Mouse (Mus musculus): ENCODE measurements around the gene Cenpf. TPM values are rescaled to one million over a fixed set of nuclear protein-coding genes. Genes with fewer than 3 reads are reported as not detected.

Gene Cenpf
- polyA plus RNA-seq, 1 experiment, result 15.7 TPM

- H3K4me3 ChIP-seq (ENCODE audit: insufficient read depth, low read length), result no peak overlapping the region
- no peak overlapping the region for H3K27ac ChIP-seq (ENCODE audit: insufficient read depth, low read depth, low read length)
- H3K4me1 ChIP-seq (ENCODE audit: control insufficient read depth, insufficient read depth, low read length), result no peaks in the 10 kb centered on the region
- no peak for TF ChIP-seq POLR2A (IDR thresholded peaks at IDR 0.05; ENCODE audit: borderline replicate concordance, low read depth, low read length)
- TF ChIP-seq CTCF (IDR thresholded peaks at IDR 0.05; ENCODE audit: low read depth, low read length), result no peak
These were observed 29.7 kb upstream of the Cenpf start for GRCm38 (mm10) chr1:189717546-189717945.

DNA sequence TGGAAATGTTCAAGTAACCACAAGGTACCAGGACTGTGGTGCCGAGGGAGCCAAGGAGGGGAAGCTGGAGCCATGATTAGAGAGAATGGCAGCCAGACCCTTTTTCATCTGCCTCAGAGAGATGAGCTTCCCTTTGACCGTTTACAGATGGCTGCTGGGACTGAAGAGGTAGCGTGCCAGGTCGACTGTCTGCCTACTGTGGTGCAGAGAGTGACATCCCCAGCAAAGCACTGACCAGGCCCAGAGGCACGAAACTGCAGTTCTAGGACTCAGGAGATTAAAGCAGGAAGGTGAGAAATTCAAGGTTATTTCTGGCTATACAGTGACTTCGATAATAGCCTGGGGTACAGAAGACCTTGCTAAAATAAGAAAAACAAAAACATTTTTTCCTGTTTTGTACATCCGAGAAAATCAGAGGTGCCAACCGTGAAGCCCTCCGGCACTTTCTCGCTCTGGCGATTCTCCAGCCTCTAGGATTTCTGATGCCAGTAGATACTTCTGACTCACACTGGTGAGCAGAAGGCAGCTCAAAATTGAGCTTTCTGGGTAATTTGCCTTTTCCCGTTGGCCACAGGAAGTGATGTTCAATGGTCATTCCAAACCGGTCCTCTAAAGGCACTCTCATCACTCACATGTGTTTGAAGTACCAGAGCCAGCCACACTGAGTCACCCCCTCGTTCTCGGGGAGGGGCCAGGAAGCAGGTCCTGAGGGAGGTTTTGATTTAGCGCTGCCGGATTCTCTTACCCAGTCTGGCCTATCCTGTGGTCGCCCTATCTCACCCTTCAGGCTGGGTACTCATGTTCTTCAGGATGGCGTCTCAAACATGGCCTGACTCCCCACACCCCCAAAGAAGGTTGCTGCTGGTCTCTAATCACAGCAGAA is 28.3 kb upstream of the Cenpf start:
- H3K4me1 ChIP-seq (ENCODE audit: control insufficient read depth, insufficient read depth, low read length), result no peaks in the 10 kb centered on the region
- no peak overlapping the region for H3K4me3 ChIP-seq (ENCODE audit: insufficient read depth, low read length)
- TF ChIP-seq CTCF (IDR thresholded peaks at IDR 0.05; ENCODE audit: low read depth, low read length) (no peak), POLR2A (IDR thresholded peaks at IDR 0.05; ENCODE audit: borderline replicate concordance, low read depth, low read length) (no peak)
- no peak overlapping the region for H3K27ac ChIP-seq (ENCODE audit: insufficient read depth, low read depth, low read length)

DNA sequence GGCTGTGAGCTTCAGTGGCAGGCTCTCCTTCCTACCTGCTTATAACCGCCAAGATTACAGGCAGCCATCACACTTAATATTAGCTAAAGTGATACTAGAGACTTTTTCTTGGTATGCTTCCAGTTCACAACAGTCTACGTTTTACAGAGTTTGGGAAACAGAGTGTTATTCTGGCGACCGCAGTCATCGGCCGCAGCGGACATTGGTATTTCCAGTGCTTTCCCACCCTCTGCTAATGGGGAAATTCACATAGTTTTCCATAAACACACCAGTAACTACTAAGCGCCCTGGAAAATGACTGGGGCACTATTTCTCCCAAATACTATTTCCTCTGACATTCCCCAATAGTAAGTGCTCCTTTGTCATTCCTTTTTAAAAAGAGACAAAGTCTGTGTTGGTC is 21.1 kb upstream of the Cenpf start:
- TF ChIP-seq CTCF (IDR thresholded peaks at IDR 0.05; ENCODE audit: low read depth, low read length), result no peak
- no peak for TF ChIP-seq POLR2A (IDR thresholded peaks at IDR 0.05; ENCODE audit: borderline replicate concordance, low read depth, low read length)
- Histone ChIP-seq H3K27ac (ENCODE audit: insufficient read depth, low read depth, low read length) (no peak overlapping the region), H3K4me1 (ENCODE audit: control insufficient read depth, insufficient read depth, low read length) (peaks cover 7% of the 10 kb centered on the region; the same call in 1 of the 2 replicates), H3K4me3 (ENCODE audit: insufficient read depth, low read length) (no peak overlapping the region)

DNA sequence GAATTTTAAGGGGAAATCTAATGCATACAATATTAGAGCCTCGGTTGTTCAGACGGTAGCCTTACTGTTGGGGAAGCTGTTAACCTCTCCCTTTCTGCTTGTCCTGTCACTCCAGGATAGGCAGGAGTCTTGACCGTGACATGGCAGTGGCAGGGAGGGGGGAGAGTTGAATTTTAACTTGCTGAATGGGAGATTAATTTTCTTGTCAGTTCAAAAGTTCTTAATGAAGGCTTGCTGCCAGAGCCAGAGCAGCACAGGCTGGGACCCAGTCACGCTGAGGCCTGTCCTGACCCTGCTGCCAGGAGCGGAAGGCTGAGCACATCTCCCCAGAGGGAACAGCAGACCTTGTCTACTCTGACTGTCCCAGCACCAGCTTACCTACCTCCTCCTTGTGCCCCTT is 19.5 kb upstream of the Cenpf start:
- Histone ChIP-seq H3K4me1 (ENCODE audit: control insufficient read depth, insufficient read depth, low read length) (peaks cover 7% of the 10 kb centered on the region; the same call in 1 of the 2 replicates), H3K4me3 (ENCODE audit: insufficient read depth, low read length) (no peak overlapping the region), H3K27ac (ENCODE audit: insufficient read depth, low read depth, low read length) (no peak overlapping the region)
- TF ChIP-seq POLR2A (IDR thresholded peaks at IDR 0.05; ENCODE audit: borderline replicate concordance, low read depth, low read length) (no peak), CTCF (IDR thresholded peaks at IDR 0.05; ENCODE audit: low read depth, low read length) (no peak)

DNA sequence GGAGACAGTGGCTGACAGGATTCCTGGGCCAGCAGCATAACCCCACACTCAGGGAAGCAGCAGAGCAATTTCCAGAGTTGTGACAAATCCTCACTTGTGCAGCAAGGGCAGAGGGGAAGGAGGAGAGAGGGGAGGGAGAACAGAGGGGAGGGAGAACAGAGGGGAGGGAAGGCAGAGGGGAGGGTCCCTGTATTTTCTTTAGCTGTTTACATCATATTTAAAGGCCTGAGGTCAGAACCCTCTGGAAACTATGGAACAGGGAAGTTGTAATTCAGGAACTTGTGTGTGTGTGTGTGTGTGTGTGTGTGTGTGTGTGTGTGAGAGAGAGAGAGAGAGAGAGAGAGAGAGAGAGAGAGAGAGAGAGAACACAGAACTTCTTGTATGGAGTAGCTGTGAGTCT is 19.1 kb upstream of the Cenpf start:
- Histone ChIP-seq H3K4me3 (ENCODE audit: insufficient read depth, low read length) (no peak overlapping the region), H3K4me1 (ENCODE audit: control insufficient read depth, insufficient read depth, low read length) (peaks cover 7% of the 10 kb centered on the region; the same call in 1 of the 2 replicates), H3K27ac (ENCODE audit: insufficient read depth, low read depth, low read length) (no peak overlapping the region)
- TF ChIP-seq POLR2A (IDR thresholded peaks at IDR 0.05; ENCODE audit: borderline replicate concordance, low read depth, low read length), result no peak
- no peak for TF ChIP-seq CTCF (IDR thresholded peaks at IDR 0.05; ENCODE audit: low read depth, low read length)

GRCm38 (mm10) chr1:189706040-189706645 is 18.3 kb upstream of the Cenpf start:
- Histone ChIP-seq H3K27ac (ENCODE audit: insufficient read depth, low read depth, low read length) (no peak overlapping the region), H3K4me1 (ENCODE audit: control insufficient read depth, insufficient read depth, low read length) (peaks cover 7% of the 10 kb centered on the region; the same call in 1 of the 2 replicates), H3K4me3 (ENCODE audit: insufficient read depth, low read length) (no peak overlapping the region)
- TF ChIP-seq CTCF (IDR thresholded peaks at IDR 0.05; ENCODE audit: low read depth, low read length), result no peak
- TF ChIP-seq POLR2A (IDR thresholded peaks at IDR 0.05; ENCODE audit: borderline replicate concordance, low read depth, low read length), result no peak

DNA sequence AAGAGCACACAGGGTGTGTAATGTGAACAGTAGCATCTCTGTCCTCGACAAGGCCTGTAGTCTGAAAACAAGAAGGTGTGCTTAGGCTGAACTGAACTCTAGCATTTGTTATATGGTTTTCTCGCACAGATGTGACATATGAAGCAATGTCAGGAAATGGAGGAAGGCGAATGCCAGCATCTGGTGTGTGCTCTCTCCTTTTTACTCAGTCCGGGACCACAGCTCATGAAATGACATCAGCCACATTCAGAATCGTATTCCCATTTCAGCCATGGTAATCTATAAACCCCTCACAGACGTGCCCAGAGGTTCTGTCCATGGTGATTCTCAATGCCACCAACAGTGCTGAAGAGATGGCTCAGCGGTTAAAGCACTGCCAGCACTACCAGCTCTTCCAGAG is 15.7 kb upstream of the Cenpf start:
- TF ChIP-seq POLR2A (IDR thresholded peaks at IDR 0.05; ENCODE audit: borderline replicate concordance, low read depth, low read length) (no peak), CTCF (IDR thresholded peaks at IDR 0.05; ENCODE audit: low read depth, low read length) (no peak)
- Histone ChIP-seq H3K4me3 (ENCODE audit: insufficient read depth, low read length) (no peak overlapping the region), H3K27ac (ENCODE audit: insufficient read depth, low read depth, low read length) (no peak overlapping the region), H3K4me1 (ENCODE audit: control insufficient read depth, insufficient read depth, low read length) (peaks cover 7% of the 10 kb centered on the region; the same call in 1 of the 2 replicates)

GRCm38 (mm10) chr1:189703156-189703555 is 15.3 kb upstream of the Cenpf start:
- TF ChIP-seq CTCF (IDR thresholded peaks at IDR 0.05; ENCODE audit: low read depth, low read length), result no peak
- TF ChIP-seq POLR2A (IDR thresholded peaks at IDR 0.05; ENCODE audit: borderline replicate concordance, low read depth, low read length), result no peak
- Histone ChIP-seq H3K27ac (ENCODE audit: insufficient read depth, low read depth, low read length) (no peak overlapping the region), H3K4me1 (ENCODE audit: control insufficient read depth, insufficient read depth, low read length) (peaks cover 7% of the 10 kb centered on the region; the same call in 1 of the 2 replicates), H3K4me3 (ENCODE audit: insufficient read depth, low read length) (no peak overlapping the region)

- no peak overlapping the region for H3K4me3 ChIP-seq (ENCODE audit: insufficient read depth, low read length)
- no peak for TF ChIP-seq POLR2A (IDR thresholded peaks at IDR 0.05; ENCODE audit: borderline replicate concordance, low read depth, low read length)
- peak; percentile 58 for TF ChIP-seq CTCF (IDR thresholded peaks at IDR 0.05; ENCODE audit: low read depth, low read length)
- no peaks in the 10 kb centered on the region for H3K4me1 ChIP-seq (ENCODE audit: control insufficient read depth, insufficient read depth, low read length)
- no peak overlapping the region for H3K27ac ChIP-seq (ENCODE audit: insufficient read depth, low read depth, low read length)
These were observed 13.1 kb upstream of the Cenpf start for GRCm38 (mm10) chr1:189700990-189701389.

GRCm38 (mm10) chr1:189700186-189700585 is 12.3 kb upstream of the Cenpf start:
- Histone ChIP-seq H3K4me3 (ENCODE audit: insufficient read depth, low read length) (no peak overlapping the region), H3K4me1 (ENCODE audit: control insufficient read depth, insufficient read depth, low read length) (no peaks in the 10 kb centered on the region), H3K27ac (ENCODE audit: insufficient read depth, low read depth, low read length) (no peak overlapping the region)
- no peak for TF ChIP-seq POLR2A (IDR thresholded peaks at IDR 0.05; ENCODE audit: borderline replicate concordance, low read depth, low read length)
- TF ChIP-seq CTCF (IDR thresholded peaks at IDR 0.05; ENCODE audit: low read depth, low read length), result no peak
